Mouse (Mus musculus): ENCODE measurements around the gene 1700001C19Rik. TPM values are rescaled to one million over a fixed set of nuclear protein-coding genes. Genes with fewer than 3 reads are reported as not detected.

Gene 1700001C19Rik
- polyA plus RNA-seq (2015; fragmentation: Nextera tagmentation; extraction: Ambion mirVana) = 0.66 TPM in 1 of 2 replicates, not detected in the other

DNA sequence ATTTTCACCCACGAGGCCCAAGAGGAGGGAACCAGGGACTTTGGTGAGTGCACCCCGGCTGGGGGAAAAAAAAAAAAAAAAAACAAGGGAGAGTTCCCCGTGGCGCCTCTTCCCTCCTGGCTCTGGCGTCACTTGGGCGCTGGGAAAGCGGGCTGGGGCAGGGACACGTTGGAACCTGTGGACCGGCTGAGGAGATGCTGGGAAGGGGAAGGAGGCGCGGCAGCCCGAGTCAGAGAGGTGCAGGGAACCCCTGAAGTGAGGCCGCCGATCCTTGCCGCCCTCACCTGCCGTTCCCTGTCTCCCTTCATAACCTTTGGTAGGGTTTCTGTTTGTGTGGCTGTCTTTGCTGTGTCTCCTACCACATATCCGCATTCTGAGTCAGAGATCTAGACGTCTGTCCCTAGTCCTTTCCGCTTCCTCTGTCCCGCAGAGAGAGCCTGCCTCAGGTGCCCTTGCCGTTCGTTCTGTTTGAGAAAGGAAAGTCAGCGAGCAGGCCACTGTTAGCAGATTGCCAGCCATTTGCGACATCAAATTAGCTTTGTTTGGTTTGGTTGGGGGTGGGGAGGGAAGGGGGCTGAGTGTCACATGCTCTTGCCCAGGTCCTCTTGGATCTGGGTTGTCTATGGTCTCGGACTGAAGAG is at the start of gene 1700001C19Rik:
Gene 1700001C19Rik, minus strand, starts transcription at position 470 of the 641 bp plus-strand sequence.
- Histone ChIP-seq H3K27ac (replicated peaks) (no peak within 1 kb of the TSS), H3K36me3 (no peaks in the 10 kb centered on the region), H3K9me3 (no peaks in the 10 kb centered on the region), H3K4me2 (peak within 1 kb of the TSS; percentile 70), H3K4me3 (peak within 1 kb of the TSS; percentile 40), H3K27me3 (peaks cover 55% of the 10 kb centered on the region), H3K9ac (peak within 1 kb of the TSS; percentile 63), H3K4me1 (replicated peaks) (peaks cover 21% of the 10 kb centered on the region)
- ATAC-seq (ENCODE audit: low read depth) = no peak
- 2% methylated on average over 25 of the region's 25 CpGs for WGBS

DNA sequence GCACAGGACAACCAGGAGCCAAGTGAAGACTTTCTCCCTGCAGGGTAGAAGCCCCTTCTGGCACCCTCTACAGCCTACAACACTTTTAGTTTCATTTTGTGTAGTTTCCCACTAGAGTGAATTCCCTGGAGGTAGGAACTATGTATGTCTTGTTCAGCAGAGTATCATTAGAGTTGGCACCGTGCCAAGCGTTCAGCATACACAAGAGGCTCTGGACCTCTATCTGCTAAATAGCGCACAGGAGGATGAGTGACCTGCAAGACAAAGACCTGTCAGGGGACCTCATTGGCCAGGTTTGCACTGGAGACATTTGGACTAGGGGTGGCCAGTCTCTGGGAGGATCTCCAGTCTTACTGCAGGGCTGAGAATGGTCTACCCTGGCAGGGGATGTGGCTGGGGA is 48.6 kb upstream of the 1700001C19Rik start:
- no peak overlapping the region for H3K4me2 ChIP-seq
- H3K4me3 ChIP-seq = no peak overlapping the region
- H3K4me1 ChIP-seq (replicated peaks) = peaks cover 18% of the 10 kb centered on the region
- 77% methylated on average over 3 of the region's 3 CpGs for WGBS
- no peak for ATAC-seq (ENCODE audit: low read depth)
- no peak overlapping the region for H3K9ac ChIP-seq
- no peaks in the 10 kb centered on the region for H3K9me3 ChIP-seq
- no peaks in the 10 kb centered on the region for H3K27me3 ChIP-seq
- H3K36me3 ChIP-seq = peaks cover 23% of the 10 kb centered on the region
- no peak overlapping the region for H3K27ac ChIP-seq (replicated peaks)

DNA sequence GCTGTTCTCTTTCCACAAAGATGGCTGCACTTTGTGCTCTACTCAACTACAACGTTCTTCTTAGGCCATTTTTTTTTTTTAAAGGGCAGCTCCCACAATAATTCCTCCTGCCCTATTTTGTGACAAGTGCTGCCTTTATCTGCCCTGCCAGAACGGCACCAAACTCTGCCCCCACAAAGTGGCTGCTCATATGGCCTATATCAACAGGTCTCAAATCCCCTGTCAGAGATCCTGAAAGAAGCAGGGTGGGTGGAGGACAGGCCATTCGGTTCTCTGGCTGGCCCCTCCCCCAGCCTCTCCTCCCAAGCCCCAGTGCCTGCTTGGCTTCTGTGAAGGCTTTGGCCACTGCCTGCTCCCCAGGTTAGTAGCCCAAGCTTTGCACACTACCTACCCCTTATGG is 47.8 kb upstream of the 1700001C19Rik start:
- WGBS = 7% methylated on average over 3 of the region's 3 CpGs
- Histone ChIP-seq H3K27ac (replicated peaks) (no peak overlapping the region; the same call in 1 of the 2 replicates), H3K9me3 (no peaks in the 10 kb centered on the region), H3K36me3 (peaks cover 15% of the 10 kb centered on the region), H3K27me3 (no peaks in the 10 kb centered on the region), H3K4me2 (no peak overlapping the region), H3K9ac (no peak overlapping the region), H3K4me3 (no peak overlapping the region), H3K4me1 (replicated peaks) (peaks cover 18% of the 10 kb centered on the region)
- ATAC-seq (ENCODE audit: low read depth) = no peak

DNA sequence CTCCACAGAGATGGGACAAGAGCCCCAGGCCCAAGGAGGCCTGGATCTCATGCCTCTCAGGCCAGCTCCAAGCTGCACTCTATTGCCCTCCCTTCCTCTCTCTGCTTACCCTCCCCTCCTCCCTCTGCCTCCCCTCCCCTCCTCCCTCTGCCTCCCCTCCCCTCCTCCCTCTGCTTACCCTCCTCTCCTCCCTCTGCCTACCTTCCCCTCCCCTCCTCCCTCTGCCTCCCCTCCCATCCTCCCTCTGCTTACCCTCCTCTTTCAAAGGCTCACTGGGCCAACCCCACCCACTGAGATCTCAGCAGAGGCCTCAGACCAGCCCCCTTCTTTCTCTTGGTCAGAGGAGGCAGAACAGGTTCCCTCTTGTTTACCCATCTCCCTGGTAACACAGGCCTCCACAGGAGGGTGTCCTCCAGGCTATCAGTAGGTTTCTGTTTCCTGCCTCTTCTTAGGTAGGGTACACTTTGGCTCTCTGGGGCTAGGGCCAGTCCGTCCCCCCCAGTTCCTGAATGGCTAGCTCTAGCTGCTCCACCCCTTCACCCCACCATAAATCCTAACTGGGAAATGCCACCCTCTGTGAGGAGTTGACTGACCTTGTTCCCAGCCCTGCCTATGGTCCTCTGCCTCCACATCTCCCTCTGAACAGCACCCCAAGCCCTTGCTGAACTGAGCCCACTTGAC is 47.2 kb upstream of the 1700001C19Rik start:
- no peak overlapping the region for H3K9ac ChIP-seq
- no peak overlapping the region for H3K4me2 ChIP-seq
- no peak overlapping the region for H3K4me3 ChIP-seq
- no peak overlapping the region; the same call in none of the 2 replicates for H3K27ac ChIP-seq (replicated peaks)
- no peaks in the 10 kb centered on the region for H3K9me3 ChIP-seq
- no peaks in the 10 kb centered on the region for H3K27me3 ChIP-seq
- H3K36me3 ChIP-seq = peaks cover 9% of the 10 kb centered on the region
- peak; percentile 54 for ATAC-seq (ENCODE audit: low read depth)
- H3K4me1 ChIP-seq (replicated peaks) = peaks cover 18% of the 10 kb centered on the region
- WGBS = 0% methylated on average over 1 of the region's 1 CpGs

DNA sequence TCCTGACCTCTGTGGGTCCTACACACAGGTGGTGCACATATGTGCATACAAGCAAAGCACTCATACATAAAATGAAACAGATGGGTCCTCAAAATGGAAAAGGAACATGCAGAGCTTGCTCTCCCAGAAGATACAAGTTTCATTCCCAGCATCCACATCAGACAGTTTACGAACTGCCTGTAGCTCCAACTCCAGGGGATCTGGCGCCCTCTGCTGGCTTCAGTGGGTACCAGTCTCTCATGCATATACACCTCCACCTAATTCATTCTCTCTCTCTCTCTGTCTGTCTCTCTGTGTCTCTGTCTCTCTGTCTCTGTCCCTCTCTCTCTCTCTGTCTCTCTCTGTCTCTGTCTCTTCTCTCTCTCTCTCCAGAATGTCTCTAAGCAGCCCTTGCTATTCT is 45.2 kb upstream of the 1700001C19Rik start:
- Histone ChIP-seq H3K9me3 (no peaks in the 10 kb centered on the region), H3K27me3 (no peaks in the 10 kb centered on the region), H3K4me1 (replicated peaks) (peaks cover 18% of the 10 kb centered on the region), H3K9ac (no peak overlapping the region), H3K4me3 (no peak overlapping the region), H3K27ac (replicated peaks) (no peak overlapping the region), H3K36me3 (no peaks in the 10 kb centered on the region), H3K4me2 (no peak overlapping the region)
- WGBS = 47% methylated on average over 2 of the region's 2 CpGs
- no peak for ATAC-seq (ENCODE audit: low read depth)

DNA sequence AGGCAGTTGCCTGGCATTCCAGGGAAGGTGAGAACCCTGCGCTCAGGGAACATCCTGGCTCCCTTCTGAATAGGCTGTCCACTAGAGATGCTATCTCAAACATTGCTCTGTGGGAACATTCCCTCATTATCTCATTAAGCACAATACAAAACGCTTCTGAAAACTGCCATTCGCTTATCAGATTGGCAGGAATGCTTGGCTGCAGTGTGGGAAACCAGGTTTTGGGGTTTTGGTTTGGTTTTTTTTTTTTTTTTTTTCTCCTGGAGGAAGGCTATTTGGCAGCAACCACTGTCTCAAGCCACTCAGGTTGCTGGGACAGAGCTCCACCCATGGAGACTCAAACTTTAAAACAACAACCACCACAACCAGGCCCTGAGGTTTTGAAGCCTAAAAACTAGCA is 42.7 kb upstream of the 1700001C19Rik start:
- Histone ChIP-seq H3K4me3 (no peak overlapping the region), H3K27me3 (no peaks in the 10 kb centered on the region), H3K27ac (replicated peaks) (no peak overlapping the region), H3K9ac (no peak overlapping the region), H3K4me2 (no peak overlapping the region), H3K36me3 (no peaks in the 10 kb centered on the region), H3K9me3 (no peaks in the 10 kb centered on the region), H3K4me1 (replicated peaks) (peaks cover 8% of the 10 kb centered on the region; the same call in 1 of the 2 replicates)
- WGBS = 86% methylated on average over 3 of the region's 3 CpGs
- no peak for ATAC-seq (ENCODE audit: low read depth)

DNA sequence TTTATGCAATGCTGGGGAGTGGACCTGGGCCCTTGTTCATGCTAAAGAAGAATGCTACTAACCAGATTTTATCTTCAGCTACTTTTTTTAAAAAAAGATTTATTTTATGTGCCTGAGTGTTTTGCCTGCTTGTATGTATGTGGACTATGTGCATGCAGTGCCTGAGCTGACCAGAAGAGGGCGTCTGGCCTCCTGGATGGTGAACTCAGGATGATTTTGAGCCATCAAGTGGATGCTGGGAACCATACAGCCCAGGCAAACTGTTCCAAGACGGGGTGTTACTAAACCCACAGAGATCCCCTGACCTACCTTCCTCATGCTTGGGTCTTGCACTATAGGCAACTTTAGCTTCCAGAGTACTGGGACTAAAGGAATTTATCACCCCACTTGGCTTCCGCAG is 38.5 kb upstream of the 1700001C19Rik start:
- Histone ChIP-seq H3K9ac (no peak overlapping the region), H3K27me3 (no peaks in the 10 kb centered on the region), H3K36me3 (no peaks in the 10 kb centered on the region), H3K4me2 (no peak overlapping the region), H3K4me3 (no peak overlapping the region), H3K9me3 (no peaks in the 10 kb centered on the region), H3K4me1 (replicated peaks) (peaks cover 3% of the 10 kb centered on the region), H3K27ac (replicated peaks) (no peak overlapping the region)
- no peak for ATAC-seq (ENCODE audit: low read depth)
- WGBS = 62% methylated on average over 3 of the region's 3 CpGs

DNA sequence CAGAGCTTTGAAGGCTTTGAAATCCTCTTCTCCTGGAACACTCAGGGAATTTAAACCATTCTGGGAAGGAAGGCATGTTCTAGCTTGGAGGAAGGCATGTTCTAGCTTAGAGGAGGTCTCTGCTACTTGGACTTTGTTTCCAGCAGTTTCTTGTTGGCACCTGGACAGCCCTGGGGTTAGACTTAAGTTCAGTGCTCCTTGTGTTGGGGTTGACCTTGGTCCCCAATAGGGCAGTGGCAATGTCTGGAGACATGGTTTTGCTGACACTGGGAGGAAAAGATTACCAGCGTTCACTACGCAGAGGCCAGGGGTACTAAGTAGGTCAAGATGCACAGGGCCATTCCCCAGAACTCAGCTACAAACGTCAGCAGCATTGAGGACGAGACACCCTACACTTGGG is 38.0 kb upstream of the 1700001C19Rik start:
- WGBS = 88% methylated on average over 4 of the region's 4 CpGs
- H3K9ac ChIP-seq = no peak overlapping the region
- H3K36me3 ChIP-seq = no peaks in the 10 kb centered on the region
- no peak overlapping the region for H3K4me2 ChIP-seq
- peaks cover under 1% of the 10 kb centered on the region; the same call in 1 of the 2 replicates for H3K27me3 ChIP-seq
- ATAC-seq (ENCODE audit: low read depth) = no peak
- H3K4me1 ChIP-seq (replicated peaks) = peaks cover 9% of the 10 kb centered on the region
- H3K9me3 ChIP-seq = no peaks in the 10 kb centered on the region
- H3K27ac ChIP-seq (replicated peaks) = no peak overlapping the region
- no peak overlapping the region for H3K4me3 ChIP-seq

DNA sequence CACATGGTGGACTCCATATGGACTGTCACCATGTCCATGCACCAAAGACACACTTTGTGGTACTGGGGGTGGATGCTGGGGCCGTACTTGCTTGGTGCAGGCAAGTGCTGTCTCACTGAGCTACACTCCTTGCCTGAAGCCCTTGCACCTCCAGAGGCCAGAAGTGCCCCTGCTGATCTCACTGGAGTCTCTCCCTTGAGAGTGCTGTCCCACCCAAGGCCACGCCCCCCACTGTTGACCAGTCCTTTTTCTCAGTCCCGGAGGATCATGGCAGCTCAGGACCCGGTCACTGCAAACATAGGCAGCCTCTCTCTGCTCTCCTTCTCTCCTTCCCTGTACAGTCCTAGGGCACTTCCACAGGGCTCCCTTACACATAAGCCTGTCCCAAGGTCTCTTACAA is 37.1 kb upstream of the 1700001C19Rik start:
- WGBS = 84% methylated on average over 4 of the region's 4 CpGs
- no peak overlapping the region for H3K27ac ChIP-seq (replicated peaks)
- peaks cover 10% of the 10 kb centered on the region for H3K4me1 ChIP-seq (replicated peaks)
- ATAC-seq (ENCODE audit: low read depth) = no peak
- H3K9ac ChIP-seq = no peak overlapping the region
- H3K27me3 ChIP-seq = peaks cover 9% of the 10 kb centered on the region
- H3K36me3 ChIP-seq = no peaks in the 10 kb centered on the region
- no peak overlapping the region for H3K4me3 ChIP-seq
- no peak overlapping the region for H3K4me2 ChIP-seq
- H3K9me3 ChIP-seq = no peaks in the 10 kb centered on the region

DNA sequence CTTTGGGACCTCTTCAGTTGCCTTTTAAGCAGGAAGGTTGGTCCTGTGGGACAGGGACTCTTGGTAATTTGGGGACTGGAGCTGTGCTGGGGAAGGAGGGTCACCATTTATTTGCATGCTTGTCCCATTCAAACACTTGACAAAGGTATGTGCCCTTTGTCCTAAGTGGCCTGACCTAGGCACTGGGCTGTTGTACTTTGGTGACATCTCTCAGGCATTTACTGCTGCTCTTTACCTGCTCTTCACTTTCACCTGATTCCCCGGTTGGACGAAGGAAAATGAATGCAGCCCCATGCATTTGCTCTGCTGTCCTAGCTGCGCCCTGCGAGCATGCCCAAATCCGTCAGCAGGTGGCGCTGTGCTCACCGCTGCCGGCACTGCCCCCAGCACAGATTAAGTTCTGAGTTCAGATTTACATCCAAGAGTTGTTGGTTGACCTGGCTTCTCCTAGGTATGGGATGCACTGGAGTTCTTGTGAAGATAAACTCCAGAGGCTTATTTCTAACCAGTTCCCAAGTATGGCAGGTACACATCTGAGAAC is 36.3 kb upstream of the 1700001C19Rik start:
- peaks cover 17% of the 10 kb centered on the region for H3K27me3 ChIP-seq
- no peak overlapping the region for H3K4me2 ChIP-seq
- no peaks in the 10 kb centered on the region for H3K9me3 ChIP-seq
- no peaks in the 10 kb centered on the region for H3K36me3 ChIP-seq
- WGBS = 15% methylated on average over 8 of the region's 8 CpGs
- ATAC-seq (ENCODE audit: low read depth) = no peak
- H3K4me3 ChIP-seq = no peak overlapping the region
- H3K4me1 ChIP-seq (replicated peaks) = peaks cover 11% of the 10 kb centered on the region
- no peak overlapping the region for H3K9ac ChIP-seq
- no peak overlapping the region for H3K27ac ChIP-seq (replicated peaks)

DNA sequence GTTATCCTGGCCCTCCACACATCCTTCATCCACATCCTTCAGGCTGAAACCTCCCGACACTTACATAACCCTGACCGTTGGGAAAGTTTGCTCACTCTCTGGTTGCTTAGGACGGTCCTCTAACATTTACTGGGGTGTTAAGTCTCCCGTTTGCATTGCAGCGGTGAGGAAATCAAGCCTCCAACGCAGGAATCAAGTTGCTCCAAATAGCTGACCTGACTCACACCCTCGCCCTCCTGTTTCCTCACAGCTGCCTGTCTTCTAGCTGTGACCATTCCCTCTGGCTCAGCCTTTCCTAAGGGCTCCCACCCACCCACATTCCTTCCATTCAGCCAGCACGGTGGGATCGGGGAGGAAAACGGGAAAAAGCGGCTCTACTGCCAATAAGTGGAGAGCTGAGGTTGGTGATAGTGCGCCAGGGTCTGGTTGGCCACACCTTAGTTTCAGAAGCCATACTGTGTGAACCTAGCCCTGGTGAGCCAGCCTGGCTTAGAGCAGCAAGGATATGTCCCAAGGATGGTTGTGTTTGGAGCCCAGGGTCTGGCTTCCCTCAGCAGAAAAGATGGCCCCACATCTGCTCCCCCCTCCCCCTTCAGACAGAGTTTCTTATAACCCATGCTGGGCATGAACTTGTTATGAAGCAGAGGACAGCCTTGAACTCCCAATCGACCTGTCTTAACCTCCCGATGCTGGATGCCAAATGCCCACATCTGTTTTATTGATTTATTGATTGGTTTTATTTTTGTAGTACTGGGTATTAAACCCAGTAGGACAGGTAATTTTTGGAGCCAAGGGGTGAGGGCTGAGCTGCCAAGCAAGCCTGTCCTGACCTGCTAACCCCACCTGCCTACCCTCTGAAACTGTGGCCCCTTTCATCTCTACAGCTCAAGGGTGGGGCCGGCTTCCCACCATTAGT is 35.5 kb upstream of the 1700001C19Rik start:
- Histone ChIP-seq H3K9me3 (no peaks in the 10 kb centered on the region), H3K4me2 (no peak overlapping the region), H3K4me1 (replicated peaks) (peaks cover 18% of the 10 kb centered on the region), H3K36me3 (no peaks in the 10 kb centered on the region), H3K9ac (no peak overlapping the region), H3K27ac (replicated peaks) (no peak overlapping the region), H3K4me3 (no peak overlapping the region), H3K27me3 (peaks cover 25% of the 10 kb centered on the region)
- WGBS = 47% methylated on average over 15 of the region's 15 CpGs
- no peak for ATAC-seq (ENCODE audit: low read depth)

DNA sequence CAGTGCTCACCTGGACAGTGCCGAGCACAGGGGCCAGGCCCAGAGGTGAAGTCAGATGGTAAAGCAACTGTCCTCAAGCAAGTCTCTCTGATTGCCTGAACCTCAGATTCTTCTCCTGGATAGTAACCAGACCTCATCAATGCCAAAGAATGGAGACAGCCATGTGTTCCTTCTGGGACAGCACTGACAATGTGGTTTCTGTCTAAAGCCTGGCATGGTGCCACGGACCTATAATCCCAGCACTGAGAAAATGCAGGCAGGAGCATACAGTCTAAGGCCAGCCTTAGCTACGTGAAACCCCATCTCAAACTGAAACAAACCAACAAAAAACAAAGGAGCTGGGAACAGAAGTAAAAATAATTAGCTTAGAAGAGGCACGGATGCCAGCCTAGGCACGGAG is 33.5 kb upstream of the 1700001C19Rik start:
- Histone ChIP-seq H3K4me3 (no peak overlapping the region), H3K4me1 (replicated peaks) (peaks cover 19% of the 10 kb centered on the region), H3K27me3 (peaks cover 42% of the 10 kb centered on the region), H3K9ac (no peak overlapping the region), H3K9me3 (no peaks in the 10 kb centered on the region), H3K4me2 (no peak overlapping the region), H3K36me3 (no peaks in the 10 kb centered on the region), H3K27ac (replicated peaks) (no peak overlapping the region)
- ATAC-seq (ENCODE audit: low read depth) = no peak
- 67% methylated on average over 5 of the region's 5 CpGs for whole genome bisulfite sequencing

Data from neural tube, embryonic 13.5 days (tissue).